Mouse (Mus musculus) small intestine, adult 2 months (tissue): ENCODE results near the gene Ccdc34. TPM values are rescaled to one million over a fixed set of nuclear protein-coding genes. Genes with fewer than 3 reads are reported as not detected.

Experiments used
- H3K27ac ChIP-seq: fragments of 200-500 bp; 2 replicates; pipeline ENCODE4 v1.5.1; 2012; ENCODE audit warnings: low read depth, low read length, control low read depth, inconsistent platforms; ENCODE audit not compliant: insufficient read depth
- H3K27me3 ChIP-seq: fragments of 200-500 bp; 2 replicates; pipeline ENCODE4 v1.6.1; 2012; ENCODE audit warnings: mild to moderate bottlenecking, moderate library complexity, low read length, inconsistent platforms; ENCODE audit not compliant: control insufficient read depth, insufficient read depth
- H3K36me3 ChIP-seq: fragments of 200-500 bp; 2 replicates; pipeline ENCODE4 v1.6.1; 2012; ENCODE audit warnings: mild to moderate bottlenecking, low read length, control low read depth, inconsistent platforms; ENCODE audit not compliant: control insufficient read depth, insufficient read depth
- H3K4me1 ChIP-seq: fragments of 200-500 bp; 2 replicates; pipeline ENCODE4 v1.6.1; 2012; ENCODE audit warnings: low read length, inconsistent platforms, mixed read lengths; ENCODE audit not compliant: control insufficient read depth, insufficient read depth, insufficient read length
- H3K4me3 ChIP-seq: fragments of 200-500 bp; 2 replicates; pipeline ENCODE4 v1.5.1; 2012; ENCODE audit warnings: low read depth, mild to moderate bottlenecking, control low read depth, inconsistent platforms, low read length, moderate library complexity
- CTCF ChIP-seq: fragments of 200-500 bp; IDR thresholded peaks from 2 replicates; pipeline ENCODE4 v1.5.1; 2012; ENCODE audit warnings: low read depth, mild to moderate bottlenecking, control low read depth, inconsistent platforms, low read length, moderate library complexity, mixed read lengths; ENCODE audit not compliant: insufficient replicate concordance, insufficient read length; ENCODE audit errors: extremely low read depth
- POLR2A ChIP-seq: fragments of 200-500 bp; IDR thresholded peaks from 2 replicates; pipeline ENCODE4 v1.6.1; 2012; ENCODE audit warnings: low read depth, mild to moderate bottlenecking, control low read depth, inconsistent platforms, low read length, moderate library complexity
- WGBS: fragments of 180-500 bp; shearing (Covaris S2); methylation state at CpG from one replicate; pipeline ENCODE4 v1.1.7; 2018; 5-methylcytosine and 5-hydroxymethylcytosine counted together
- polyA plus RNA-seq: library from polyadenylated mRNA; depleted of rRNA; stranded (reverse); fragments of >200 nt; gene quantifications from 2 replicates; pipeline ENCODE4 v1.2.3, GENCODE M21; 2012

The Ccdc34 gene
- polyA plus RNA-seq, 1 experiment, result 10.2 TPM

- peak overlapping the region; percentile 100 for H3K27ac ChIP-seq
- no peaks in the 10 kb centered on the region for H3K27me3 ChIP-seq
- 25% methylated on average over 4 of the region's 4 CpGs for WGBS
- peaks cover 42% of the 10 kb centered on the region for H3K4me1 ChIP-seq
- TF ChIP-seq POLR2A, result no peak
- TF ChIP-seq CTCF, result no peak
- no peak overlapping the region for H3K4me3 ChIP-seq
- H3K36me3 ChIP-seq, result no peaks in the 10 kb centered on the region
These were observed 173.6 kb downstream of the Ccdc34 start for GRCm38 (mm10) chr2:110191186-110191690.

DNA sequence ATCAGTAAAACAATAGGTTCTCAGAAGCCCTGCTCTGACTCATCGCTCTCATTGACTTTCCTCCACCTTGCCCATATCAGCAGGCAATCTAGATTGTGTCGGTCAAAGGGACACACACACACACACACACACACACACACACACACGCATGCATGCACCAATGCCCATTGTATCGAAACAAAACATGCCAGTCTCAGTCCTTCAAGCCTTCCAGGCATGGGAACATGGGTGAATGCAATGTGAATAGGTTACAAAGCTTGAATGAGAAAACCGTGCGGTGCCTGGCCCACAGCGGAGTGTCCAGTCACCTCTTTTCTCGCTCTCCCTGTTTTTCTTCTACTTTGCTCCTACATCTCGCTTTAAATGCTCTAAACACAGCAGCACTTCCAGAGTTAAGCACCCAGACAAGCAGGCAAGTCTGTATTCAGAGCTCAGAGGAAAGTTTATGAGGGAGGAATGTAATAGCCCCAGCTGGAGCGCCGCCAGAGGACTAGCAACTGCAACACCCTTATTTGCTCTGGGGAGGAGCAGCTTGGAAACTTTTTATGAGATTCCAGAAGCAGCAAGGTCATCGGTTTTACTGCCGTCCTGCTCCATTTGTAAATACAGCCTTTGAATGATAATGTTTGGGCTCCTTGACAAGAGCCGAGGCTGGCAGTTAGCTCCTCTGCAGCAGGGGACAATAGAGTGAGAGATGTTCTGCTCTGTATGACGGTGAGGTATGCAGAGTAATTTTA, 174.5 kb downstream of the Ccdc34 start:
- Histone ChIP-seq H3K27ac (peak overlapping the region; percentile 100), H3K4me1 (peaks cover 35% of the 10 kb centered on the region), H3K36me3 (no peaks in the 10 kb centered on the region), H3K4me3 (peak overlapping the region; percentile 23; the same call in 1 of the 2 replicates), H3K27me3 (no peaks in the 10 kb centered on the region)
- TF ChIP-seq CTCF (no peak), POLR2A (no peak; the same call in 1 of the 2 replicates)
- WGBS, result 12% methylated on average over 15 of the region's 15 CpGs

- H3K27ac ChIP-seq, result peak overlapping the region; percentile 91
- WGBS, result 6% methylated on average over 3 of the region's 3 CpGs
- H3K27me3 ChIP-seq, result no peaks in the 10 kb centered on the region
- TF ChIP-seq POLR2A, result no peak
- TF ChIP-seq CTCF, result no peak; the same call in 1 of the 2 replicates
- no peak overlapping the region for H3K4me3 ChIP-seq
- no peaks in the 10 kb centered on the region for H3K36me3 ChIP-seq
- peaks cover 33% of the 10 kb centered on the region for H3K4me1 ChIP-seq
These were observed 175.2 kb downstream of the Ccdc34 start for GRCm38 (mm10) chr2:110192702-110193312.

DNA sequence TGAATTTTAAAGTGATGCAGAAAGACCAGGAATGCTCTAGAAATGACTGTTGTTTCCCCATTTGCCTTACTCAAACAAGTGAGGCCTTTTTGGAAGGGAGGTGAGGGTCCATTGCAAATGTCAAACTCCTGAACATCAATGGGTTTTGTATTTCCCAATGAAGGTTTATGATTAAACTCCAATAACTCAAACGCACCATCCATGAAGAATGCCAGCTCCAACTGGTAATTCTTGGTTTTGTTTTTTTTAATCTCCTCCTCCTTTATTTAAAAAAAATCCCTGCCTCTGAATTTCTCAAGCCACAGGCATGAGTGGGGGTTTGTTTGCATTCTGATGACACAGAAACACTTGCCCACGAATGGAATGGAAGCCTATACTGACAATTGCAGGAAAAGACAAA, 178.9 kb downstream of the Ccdc34 start:
- no peak for TF ChIP-seq CTCF
- no peak for TF ChIP-seq POLR2A
- WGBS, result 77% methylated on average over 2 of the region's 2 CpGs
- no peak overlapping the region for H3K4me3 ChIP-seq

GRCm38 (mm10) chr2:110199648-110200047, 182.0 kb downstream of the Ccdc34 start:
- Histone ChIP-seq H3K4me1 (peaks cover 18% of the 10 kb centered on the region; the same call in 1 of the 2 replicates), H3K36me3 (no peaks in the 10 kb centered on the region), H3K27ac (peak overlapping the region; percentile 40), H3K27me3 (no peaks in the 10 kb centered on the region), H3K4me3 (no peak overlapping the region)
- TF ChIP-seq POLR2A (no peak), CTCF (no peak)
- 10% methylated on average over 1 of the region's 1 CpGs for WGBS

More for the DNA sequence above, 178.9 kb downstream of the Ccdc34 start:
- Histone ChIP-seq H3K4me1 (peaks cover 15% of the 10 kb centered on the region; the same call in 1 of the 2 replicates), H3K27ac (no peak overlapping the region), H3K36me3 (no peaks in the 10 kb centered on the region), H3K27me3 (no peaks in the 10 kb centered on the region)

DNA sequence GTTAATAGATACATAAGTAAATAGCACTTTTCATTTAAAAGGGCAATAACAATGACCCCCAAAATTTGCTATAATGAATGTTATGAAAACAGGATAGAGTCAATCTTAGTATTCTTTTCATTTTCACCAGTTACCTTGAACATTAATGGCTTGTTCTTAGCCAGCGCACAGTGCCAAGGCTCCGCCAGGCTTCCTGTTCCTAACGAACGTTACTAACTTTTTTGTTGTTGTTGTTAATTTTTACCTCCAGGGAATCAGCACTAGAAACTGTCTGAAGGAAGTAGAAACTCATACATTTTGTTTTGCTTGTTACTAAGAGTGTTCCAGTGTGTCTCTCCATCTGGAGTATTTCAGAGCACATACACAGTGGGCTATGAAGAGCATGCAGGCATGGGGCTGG, 184.2 kb downstream of the Ccdc34 start:
- H3K27me3 ChIP-seq, result no peaks in the 10 kb centered on the region
- H3K4me1 ChIP-seq, result peaks cover 18% of the 10 kb centered on the region; the same call in 1 of the 2 replicates
- H3K27ac ChIP-seq, result peak overlapping the region; percentile 60
- H3K36me3 ChIP-seq, result no peaks in the 10 kb centered on the region
- TF ChIP-seq POLR2A, result no peak
- TF ChIP-seq CTCF, result no peak
- WGBS, result 52% methylated on average over 4 of the region's 4 CpGs
- H3K4me3 ChIP-seq, result no peak overlapping the region
